22 mouse cellular contexts compared by ENCODE assay signal in genomic region chr7:117452269-117452668, GRCm38 (mm10).
A peak's percentile ranks its signal among the peaks of the same experiment; 100 is the strongest.
DNase-seq lines count a peak whose midpoint lies in the region; ATAC-seq and TF ChIP-seq lines count a peak whose summit lies in the region.
"Had no signal": no experiment of that assay in that cellular context is flagged by ENCODE, and none has a peak within 500 bp of the region (broad histone marks: within the 10 kb centered on the region; RNA-seq: fewer than 3 reads in every experiment).

No protein-coding gene starts in this region.

- no peak for TF ChIP-seq CTCF in intestine, postnatal 0 days (IDR thresholded peaks at IDR 0.05; ENCODE audit: low read depth)
- TF ChIP-seq CTCF in stomach, postnatal 0 days (IDR thresholded peaks at IDR 0.05; ENCODE audit: low read depth): no peak

- peaks cover 10% of the 10 kb centered on the region for H3K4me1 ChIP-seq in forebrain, embryonic 15.5 days
- H3K4me1 ChIP-seq in forebrain, embryonic 13.5 days: peaks cover 18% of the 10 kb centered on the region
- peaks cover 25% of the 10 kb centered on the region for H3K4me1 ChIP-seq in intestine, embryonic 14.5 days (replicated peaks; ENCODE audit: control insufficient read depth, insufficient read depth, low read length)
- H3K4me1 ChIP-seq in intestine, postnatal 0 days (replicated peaks; ENCODE audit: control insufficient read depth, insufficient read depth, low read length): no peaks in the 10 kb centered on the region
- peaks cover 8% of the 10 kb centered on the region for H3K4me1 ChIP-seq in stomach, embryonic 15.5 days
- no peaks in the 10 kb centered on the region for H3K4me1 ChIP-seq in stomach, postnatal 0 days (replicated peaks; ENCODE audit: control insufficient read depth, insufficient read depth)
- H3K4me1 ChIP-seq: liver, embryonic 12.5 days; midbrain, embryonic 15.5 days had no signal

- no peak for DNase-seq in intestine, embryonic 14.5 days (ENCODE audit: low spot score)
- DNase-seq in stomach, postnatal 0 days (ENCODE audit: low spot score): no peak
- DNase-seq: adrenal gland, adult 8-10 months; B cell, adult 2 months; cerebellum, adult 11-12 months; gastrocnemius, adult 2 months; heart, adult 18-20 months; kidney, adult 11 months; thymus, postnatal 14 days had no signal

- no peaks in the 10 kb centered on the region for H3K27me3 ChIP-seq in forebrain, embryonic 15.5 days
- no peaks in the 10 kb centered on the region for H3K27me3 ChIP-seq in forebrain, embryonic 13.5 days
- H3K27me3 ChIP-seq in intestine, embryonic 14.5 days (replicated peaks; ENCODE audit: control insufficient read depth, insufficient read depth, low read length): no peaks in the 10 kb centered on the region
- H3K27me3 ChIP-seq in intestine, postnatal 0 days (replicated peaks; ENCODE audit: control insufficient read depth, insufficient read depth, low read length): no peaks in the 10 kb centered on the region
- no peaks in the 10 kb centered on the region for H3K27me3 ChIP-seq in stomach, embryonic 15.5 days (replicated peaks)
- no peaks in the 10 kb centered on the region for H3K27me3 ChIP-seq in stomach, postnatal 0 days (ENCODE audit: control insufficient read depth, insufficient read depth, low read length)
- H3K27me3 ChIP-seq: embryonic facial prominence, embryonic 15.5 days; liver, embryonic 12.5 days; midbrain, embryonic 15.5 days had no signal

- peak overlapping the region; percentile 19; the same call in 1 of the 2 replicates for H3K27ac ChIP-seq in forebrain, embryonic 15.5 days (replicated peaks)
- H3K27ac ChIP-seq in forebrain, embryonic 13.5 days: no peak overlapping the region
- H3K27ac ChIP-seq in intestine, embryonic 14.5 days (ENCODE audit: low read depth): peak overlapping the region; percentile 33; the same call in 1 of the 2 replicates
- H3K27ac ChIP-seq in intestine, postnatal 0 days (ENCODE audit: low read depth, low read length): no peak overlapping the region
- no peak overlapping the region for H3K27ac ChIP-seq in stomach, embryonic 15.5 days
- no peak overlapping the region for H3K27ac ChIP-seq in stomach, postnatal 0 days (replicated peaks)
- H3K27ac ChIP-seq: embryonic facial prominence, embryonic 15.5 days; gastrocnemius, adult 2 months; kidney, postnatal 0 days; left cerebral cortex, adult 2 months; limb, embryonic 10.5 days; liver, embryonic 12.5 days; macrophage; midbrain, embryonic 15.5 days had no signal

- H3K36me3 ChIP-seq in forebrain, embryonic 15.5 days: no peaks in the 10 kb centered on the region
- H3K36me3 ChIP-seq in forebrain, embryonic 13.5 days (ENCODE audit: poor library complexity, severe bottlenecking): no peaks in the 10 kb centered on the region
- no peaks in the 10 kb centered on the region for H3K36me3 ChIP-seq in intestine, embryonic 14.5 days (ENCODE audit: control insufficient read depth, insufficient read depth, low read length)
- no peaks in the 10 kb centered on the region for H3K36me3 ChIP-seq in intestine, postnatal 0 days (ENCODE audit: control insufficient read depth, insufficient read depth)
- no peaks in the 10 kb centered on the region for H3K36me3 ChIP-seq in stomach, embryonic 15.5 days
- no peaks in the 10 kb centered on the region for H3K36me3 ChIP-seq in stomach, postnatal 0 days (ENCODE audit: control insufficient read depth, insufficient read depth, low read length)
- H3K36me3 ChIP-seq: embryonic facial prominence, embryonic 15.5 days; limb, embryonic 10.5 days; liver, embryonic 12.5 days; midbrain, embryonic 15.5 days had no signal

- no peak overlapping the region for H3K4me2 ChIP-seq in forebrain, embryonic 15.5 days (replicated peaks)
- H3K4me2 ChIP-seq in forebrain, embryonic 13.5 days: no peak overlapping the region
- no peak overlapping the region for H3K4me2 ChIP-seq in intestine, embryonic 14.5 days (ENCODE audit: low read length)
- no peak overlapping the region for H3K4me2 ChIP-seq in intestine, postnatal 0 days (replicated peaks; ENCODE audit: low read depth)
- H3K4me2 ChIP-seq in stomach, embryonic 15.5 days: no peak overlapping the region
- H3K4me2 ChIP-seq in stomach, postnatal 0 days (replicated peaks; ENCODE audit: low read depth): no peak overlapping the region
- H3K4me2 ChIP-seq: embryonic facial prominence, embryonic 15.5 days; liver, embryonic 12.5 days; midbrain, embryonic 15.5 days had no signal

- 36% methylated on average over 2 of the region's 2 CpGs for WGBS in forebrain, embryonic 15.5 days
- 59% methylated on average over 2 of the region's 2 CpGs for WGBS in forebrain, embryonic 13.5 days
- 27% methylated on average over 2 of the region's 2 CpGs for WGBS in intestine, embryonic 14.5 days
- WGBS in intestine, postnatal 0 days: 28% methylated on average over 2 of the region's 2 CpGs
- 25% methylated on average over 2 of the region's 2 CpGs for WGBS in stomach, embryonic 15.5 days
- WGBS in stomach, postnatal 0 days: 22% methylated on average over 2 of the region's 2 CpGs

- H3K4me3 ChIP-seq in forebrain, embryonic 15.5 days: no peak overlapping the region
- no peak overlapping the region for H3K4me3 ChIP-seq in forebrain, embryonic 13.5 days
- H3K4me3 ChIP-seq in intestine, embryonic 14.5 days (ENCODE audit: low read depth, low read length): no peak overlapping the region
- no peak overlapping the region for H3K4me3 ChIP-seq in intestine, postnatal 0 days (ENCODE audit: low read depth, low read length)
- H3K4me3 ChIP-seq in stomach, embryonic 15.5 days (replicated peaks): no peak overlapping the region
- no peak overlapping the region for H3K4me3 ChIP-seq in stomach, postnatal 0 days (ENCODE audit: low read depth, low read length)
- H3K4me3 ChIP-seq: embryonic facial prominence, embryonic 15.5 days; gastrocnemius, adult 2 months; left cerebral cortex, adult 2 months; limb, embryonic 10.5 days; liver, embryonic 12.5 days; midbrain, embryonic 15.5 days had no signal

- peak; percentile 26; the same call in 1 of the 2 replicates for ATAC-seq in forebrain, embryonic 15.5 days (replicated peaks)
- no peak for ATAC-seq in forebrain, embryonic 13.5 days
- ATAC-seq in intestine, embryonic 14.5 days (replicated peaks; ENCODE audit: low FRiP score, low TSS enrichment, low read depth): no peak
- no peak for ATAC-seq in intestine, postnatal 0 days
- ATAC-seq in stomach, embryonic 15.5 days (ENCODE audit: insufficient read depth, low FRiP score, low read depth): 0 out of 2 replicates have a peak, but pooled peaks have one; percentile 44
- ATAC-seq in stomach, postnatal 0 days (ENCODE audit: low FRiP score, low TSS enrichment): no peak
- ATAC-seq in megakaryocyte progenitor cell, adult 5-6 weeks (replicated peaks; ENCODE audit: poor library complexity): peak; percentile 52
- ATAC-seq in megakaryocyte-erythroid progenitor cell, adult 5-6 weeks (replicated peaks; ENCODE audit: low FRiP score, low TSS enrichment, poor library complexity, severe bottlenecking): no peak
- ATAC-seq: liver, embryonic 12.5 days; midbrain, embryonic 15.5 days had no signal

- TF ChIP-seq EP300 in stomach, postnatal 0 days (optimal IDR thresholded peaks at IDR 0.05): no peak

- no peak overlapping the region for H3K9ac ChIP-seq in forebrain, embryonic 15.5 days (replicated peaks)
- H3K9ac ChIP-seq in forebrain, embryonic 13.5 days: no peak overlapping the region
- no peak overlapping the region for H3K9ac ChIP-seq in intestine, embryonic 14.5 days (ENCODE audit: low read length)
- no peak overlapping the region for H3K9ac ChIP-seq in intestine, postnatal 0 days (ENCODE audit: low read depth, low read length)
- H3K9ac ChIP-seq in stomach, embryonic 15.5 days: no peak overlapping the region
- no peak overlapping the region for H3K9ac ChIP-seq in stomach, postnatal 0 days (ENCODE audit: low read length)
- H3K9ac ChIP-seq: embryonic facial prominence, embryonic 15.5 days; liver, embryonic 12.5 days; midbrain, embryonic 15.5 days had no signal

- no peaks in the 10 kb centered on the region for H3K9me3 ChIP-seq in forebrain, embryonic 15.5 days
- no peaks in the 10 kb centered on the region for H3K9me3 ChIP-seq in forebrain, embryonic 13.5 days (replicated peaks)
- H3K9me3 ChIP-seq in intestine, embryonic 14.5 days (ENCODE audit: control insufficient read depth, low read length): 0 out of 2 replicates have a peak, but pooled peaks cover 3% of the 10 kb centered on the region
- H3K9me3 ChIP-seq in intestine, postnatal 0 days (ENCODE audit: control insufficient read depth): no peaks in the 10 kb centered on the region
- H3K9me3 ChIP-seq in stomach, embryonic 15.5 days: no peaks in the 10 kb centered on the region
- H3K9me3 ChIP-seq in stomach, postnatal 0 days (ENCODE audit: control insufficient read depth, low read length): no peaks in the 10 kb centered on the region
- H3K9me3 ChIP-seq: embryonic facial prominence, embryonic 15.5 days; limb, embryonic 10.5 days; liver, embryonic 12.5 days; midbrain, embryonic 15.5 days had no signal

Comparison
In these comparisons a context has a peak if more than half of its experiments do, and no peak if none do; other contexts are left out.
1. ATAC-seq: peak in forebrain, embryonic 15.5 days (single experiment), stomach, embryonic 15.5 days (single experiment) and megakaryocyte progenitor cell, adult 5-6 weeks (single experiment); none in forebrain, embryonic 13.5 days (single experiment), intestine, embryonic 14.5 days (single experiment), intestine, postnatal 0 days (single experiment), stomach, postnatal 0 days (single experiment) and megakaryocyte-erythroid progenitor cell, adult 5-6 weeks (single experiment).
2. H3K27ac ChIP-seq: peak in forebrain, embryonic 15.5 days (single experiment) and intestine, embryonic 14.5 days (single experiment); none in forebrain, embryonic 13.5 days (single experiment), intestine, postnatal 0 days (single experiment), stomach, embryonic 15.5 days (single experiment) and stomach, postnatal 0 days (single experiment).